8 mouse cellular contexts compared by ENCODE assay signal in genomic region chr11:120572752-120573584, GRCm38 (mm10). TPM values are rescaled to one million over a fixed set of nuclear protein-coding genes. Genes with fewer than 3 reads are reported as not detected.
DNase-seq lines count a peak whose midpoint lies in the region; ATAC-seq lines count a peak whose summit lies in the region.

Gene P4hb, minus strand, starts transcription at chr11:120573253.

- WGBS in heart, embryonic 14.5 days: under 1% methylated on average over 93 of the region's 94 CpGs
- under 1% methylated on average over 94 of the region's 94 CpGs for WGBS in liver, embryonic 13.5 days (ENCODE audit: insufficient replicate concordance)
- WGBS in stomach, embryonic 16.5 days: under 1% methylated on average over 94 of the region's 94 CpGs

- H3K27ac ChIP-seq in heart, embryonic 14.5 days (replicated peaks in 1 of 2; ENCODE audit: control insufficient read depth in 1 of 2, insufficient read depth in 1 of 2, low read depth in 2 of 2, low read length in 2 of 2): peak within 1 kb of the TSS; percentile 96 to 99
- H3K27ac ChIP-seq in liver, embryonic 13.5 days: peak within 1 kb of the TSS; percentile 90
- H3K27ac ChIP-seq in stomach, embryonic 16.5 days (ENCODE audit: low read length): peak within 1 kb of the TSS; percentile 90

- peak within 1 kb of the TSS; percentile 92 for H3K4me2 ChIP-seq in heart, embryonic 14.5 days (ENCODE audit: low read length)
- H3K4me2 ChIP-seq in liver, embryonic 13.5 days: peak within 1 kb of the TSS; percentile 93
- H3K4me2 ChIP-seq in stomach, embryonic 16.5 days (ENCODE audit: low read depth, low read length): peak within 1 kb of the TSS; percentile 89

- peak; percentile 82 for ATAC-seq in CD4-positive, CD25-positive, alpha-beta regulatory T cell, adult 4 months
- peak; percentile 96 for ATAC-seq in heart, embryonic 14.5 days (ENCODE audit: insufficient number of reproducible peaks, insufficient read depth, low FRiP score, low read depth)
- peak; percentile 93 for ATAC-seq in liver, embryonic 13.5 days (ENCODE audit: low read depth)
- peak; percentile 96 for ATAC-seq in stomach, embryonic 16.5 days (ENCODE audit: insufficient read depth, low FRiP score)

- peak within 1 kb of the TSS; percentile 87 for H3K4me3 ChIP-seq in heart, embryonic 14.5 days (ENCODE audit: control insufficient read depth in 1 of 2, insufficient read depth in 1 of 2, low read depth in 1 of 2, low read length in 2 of 2)
- H3K4me3 ChIP-seq in liver, embryonic 13.5 days (replicated peaks): peak within 1 kb of the TSS; percentile 96
- H3K4me3 ChIP-seq in stomach, embryonic 16.5 days (replicated peaks; ENCODE audit: low read length): peak within 1 kb of the TSS; percentile 98

- no peaks in the 10 kb centered on the region for H3K27me3 ChIP-seq in heart, embryonic 14.5 days (ENCODE audit: control insufficient read depth, insufficient read depth, low read length)
- H3K27me3 ChIP-seq in liver, embryonic 13.5 days: no peaks in the 10 kb centered on the region
- no peaks in the 10 kb centered on the region for H3K27me3 ChIP-seq in stomach, embryonic 16.5 days (ENCODE audit: control insufficient read depth, insufficient read depth, low read length)

- peak; percentile 94 for DNase-seq in c-Kit-negative CD71-positive TER-119-positive erythroid progenitor cells, embryonic 14.5 days (ENCODE audit: low read depth, low spot score)
- peak; percentile 100 for DNase-seq in fibroblast of lung, adult 2 months (ENCODE audit: low read depth)
- peak; percentile 100 for DNase-seq in kidney, postnatal 14 days
- DNase-seq in liver, embryonic 13.5 days: peak; percentile 99
- peak; percentile 99 for DNase-seq in neural tube, embryonic 10.5 days (ENCODE audit: extremely low spot score, low spot score)

- H3K9ac ChIP-seq in heart, embryonic 14.5 days (ENCODE audit: low read length): peak within 1 kb of the TSS; percentile 96
- peak within 1 kb of the TSS; percentile 95 for H3K9ac ChIP-seq in liver, embryonic 13.5 days
- peak within 1 kb of the TSS; percentile 95 for H3K9ac ChIP-seq in stomach, embryonic 16.5 days (ENCODE audit: low read length)

- H3K36me3 ChIP-seq in heart, embryonic 14.5 days (ENCODE audit: control insufficient read depth, insufficient read depth, low read length): peaks cover 49% of the 10 kb centered on the region
- H3K36me3 ChIP-seq in liver, embryonic 13.5 days: peaks cover 41% of the 10 kb centered on the region
- H3K36me3 ChIP-seq in stomach, embryonic 16.5 days (ENCODE audit: control insufficient read depth, insufficient read depth, low read length): peaks cover 17% of the 10 kb centered on the region

- H3K4me1 ChIP-seq in heart, embryonic 14.5 days (ENCODE audit: control insufficient read depth in 2 of 2, insufficient read depth in 2 of 2, low read length in 2 of 2): peaks cover 9 to 24% of the 10 kb centered on the region in 2 experiments
- H3K4me1 ChIP-seq in liver, embryonic 13.5 days (replicated peaks): peaks cover 75% of the 10 kb centered on the region
- H3K4me1 ChIP-seq in stomach, embryonic 16.5 days (ENCODE audit: control insufficient read depth, insufficient read depth, low read length): peaks cover 18% of the 10 kb centered on the region

- no peaks in the 10 kb centered on the region for H3K9me3 ChIP-seq in heart, embryonic 14.5 days (ENCODE audit: control insufficient read depth, low read length)
- H3K9me3 ChIP-seq in liver, embryonic 13.5 days (replicated peaks): no peaks in the 10 kb centered on the region
- H3K9me3 ChIP-seq in stomach, embryonic 16.5 days (replicated peaks; ENCODE audit: control insufficient read depth, low read length): no peaks in the 10 kb centered on the region

RNA-seq across cellular contexts. Expression of gene P4hb, which starts in this region (rescaled TPM):
- 100 to 1,000 TPM; 162 to 169 TPM for polyA plus RNA-seq in CD4-positive, CD25-positive, alpha-beta regulatory T cell, adult 4 months (2017; shearing (Covaris generic))
- 431 and 451 TPM in 2 replicates for polyA plus RNA-seq in heart, embryonic 14.5 days (2014; fragmentation: Nextera tagmentation; extraction: Ambion mirVana)
- 403 and 453 TPM in 2 replicates for polyA plus RNA-seq in liver, embryonic 13.5 days (2015; fragmentation: Nextera tagmentation; extraction: Ambion mirVana)
- 1,026 and 1,183 TPM in 2 replicates for polyA plus RNA-seq in stomach, embryonic 16.5 days (2015; fragmentation: Nextera tagmentation; extraction: Ambion mirVana)

Comparison
In these comparisons a context has a peak if more than half of its experiments do, and no peak if none do; other contexts are left out.
1. Peak in every context shown above with its lines: DNase-seq, ATAC-seq, H3K4me3 ChIP-seq and H3K27ac ChIP-seq.